Mouse (Mus musculus): ENCODE results near the gene Imp3. TPM values are rescaled to one million over a fixed set of nuclear protein-coding genes. Genes with fewer than 3 reads are reported as not detected.

The Imp3 gene
- polyA plus RNA-seq, 1 experiment from 2014 or later: 69.6 TPM

GRCm38 (mm10) chr9:56973960-56974524 is 36.8 kb downstream of the Imp3 start:
- DNase-seq (no peak), ATAC-seq (ENCODE audit: insufficient read depth) (no peak)
- no peaks in the 10 kb centered on the region for H3K4me1 ChIP-seq (ENCODE audit: insufficient read depth)
- no peak overlapping the region for H3K4me3 ChIP-seq (ENCODE audit: low read depth, low read length)
- H3K9ac ChIP-seq: no peak overlapping the region
- WGBS: 77% methylated on average over 8 of the region's 8 CpGs
- no peak for TF ChIP-seq CTCF (IDR thresholded peaks at IDR 0.05; ENCODE audit: low read depth)
- no peaks in the 10 kb centered on the region for H3K9me3 ChIP-seq (ENCODE audit: low read depth, low read length)
- H3K4me2 ChIP-seq: no peak overlapping the region
- H3K27ac ChIP-seq (ENCODE audit: low read depth): no peak overlapping the region
- peaks cover 8% of the 10 kb centered on the region; the same call in 1 of the 2 replicates for H3K36me3 ChIP-seq (ENCODE audit: insufficient read depth)
- no peaks in the 10 kb centered on the region for H3K27me3 ChIP-seq (ENCODE audit: insufficient read depth, low read length)

GRCm38 (mm10) chr9:56975199-56975598 is 37.9 kb downstream of the Imp3 start:
- Histone ChIP-seq H3K4me1 (ENCODE audit: insufficient read depth) (no peaks in the 10 kb centered on the region), H3K9me3 (ENCODE audit: low read depth, low read length) (no peaks in the 10 kb centered on the region), H3K4me2 (no peak overlapping the region), H3K27me3 (ENCODE audit: insufficient read depth, low read length) (no peaks in the 10 kb centered on the region), H3K9ac (no peak overlapping the region), H3K36me3 (ENCODE audit: insufficient read depth) (peaks cover 15% of the 10 kb centered on the region; the same call in 1 of the 2 replicates), H3K4me3 (ENCODE audit: low read depth, low read length) (no peak overlapping the region), H3K27ac (ENCODE audit: low read depth) (no peak overlapping the region)
- 66% methylated on average over 3 of the region's 3 CpGs for WGBS
- ATAC-seq (ENCODE audit: insufficient read depth) (no peak), DNase-seq (no peak)
- no peak for TF ChIP-seq CTCF (IDR thresholded peaks at IDR 0.05; ENCODE audit: low read depth)

- ATAC-seq (ENCODE audit: insufficient read depth) (no peak), DNase-seq (no peak)
- H3K27me3 ChIP-seq (ENCODE audit: insufficient read depth, low read length): no peaks in the 10 kb centered on the region
- H3K27ac ChIP-seq (ENCODE audit: low read depth): no peak overlapping the region
- no peak overlapping the region for H3K9ac ChIP-seq
- no peak overlapping the region for H3K4me2 ChIP-seq
- WGBS: 88% methylated on average over 6 of the region's 6 CpGs
- no peaks in the 10 kb centered on the region for H3K4me1 ChIP-seq (ENCODE audit: insufficient read depth)
- peaks cover 26% of the 10 kb centered on the region; the same call in 1 of the 2 replicates for H3K36me3 ChIP-seq (ENCODE audit: insufficient read depth)
- TF ChIP-seq CTCF (IDR thresholded peaks at IDR 0.05; ENCODE audit: low read depth): no peak
- H3K9me3 ChIP-seq (ENCODE audit: low read depth, low read length): no peaks in the 10 kb centered on the region
- H3K4me3 ChIP-seq (ENCODE audit: low read depth, low read length): no peak overlapping the region
Measured at GRCm38 (mm10) chr9:56980186-56980585, 42.9 kb downstream of the Imp3 start.

- Histone ChIP-seq H3K9me3 (ENCODE audit: low read depth, low read length) (no peaks in the 10 kb centered on the region), H3K27ac (ENCODE audit: low read depth) (no peak overlapping the region), H3K36me3 (ENCODE audit: insufficient read depth) (peaks cover 26% of the 10 kb centered on the region; the same call in 1 of the 2 replicates), H3K27me3 (ENCODE audit: insufficient read depth, low read length) (no peaks in the 10 kb centered on the region), H3K9ac (no peak overlapping the region), H3K4me1 (ENCODE audit: insufficient read depth) (no peaks in the 10 kb centered on the region), H3K4me2 (no peak overlapping the region), H3K4me3 (ENCODE audit: low read depth, low read length) (no peak overlapping the region)
- DNase-seq (no peak), ATAC-seq (ENCODE audit: insufficient read depth) (no peak)
- 72% methylated on average over 1 of the region's 1 CpGs for WGBS
- no peak for TF ChIP-seq CTCF (IDR thresholded peaks at IDR 0.05; ENCODE audit: low read depth)
Measured at GRCm38 (mm10) chr9:56981502-56981901, 44.2 kb downstream of the Imp3 start.

Other genes starting within 250 kb of the Imp3 start
- gene Lingo1, start 141.0 kb upstream of the Imp3 start, polyA plus RNA-seq (2014; fragmentation: Nextera tagmentation; extraction: Ambion mirVana): 4.7 and 4.8 TPM in 2 replicates
- 0.23 and 1.1 TPM in 2 replicates for gene Odf3l1, start 72.8 kb upstream of the Imp3 start, polyA plus RNA-seq (2014; fragmentation: Nextera tagmentation; extraction: Ambion mirVana)
- 12.3 and 13.9 TPM in 2 replicates for gene Cspg4, start 72.4 kb upstream of the Imp3 start, polyA plus RNA-seq (2014; fragmentation: Nextera tagmentation; extraction: Ambion mirVana)
- 7.8 and 9.5 TPM in 2 replicates for gene Snx33, start 9.1 kb upstream of the Imp3 start, polyA plus RNA-seq (2014; fragmentation: Nextera tagmentation; extraction: Ambion mirVana)
- gene Snupn, start 13.4 kb downstream of the Imp3 start, polyA plus RNA-seq (2014; fragmentation: Nextera tagmentation; extraction: Ambion mirVana): 23.2 and 24.2 TPM in 2 replicates
- 39.5 and 40.9 TPM in 2 replicates for gene Ptpn9, start 57.4 kb downstream of the Imp3 start, polyA plus RNA-seq (2014; fragmentation: Nextera tagmentation; extraction: Ambion mirVana)
- gene Sin3a, start 134.6 kb downstream of the Imp3 start, polyA plus RNA-seq (2014; fragmentation: Nextera tagmentation; extraction: Ambion mirVana): 49.2 and 52.1 TPM in 2 replicates
- 44.2 and 45.2 TPM in 2 replicates for gene Man2c1, start 193.2 kb downstream of the Imp3 start, polyA plus RNA-seq (2014; fragmentation: Nextera tagmentation; extraction: Ambion mirVana)
- gene Neil1, start 210.8 kb downstream of the Imp3 start, polyA plus RNA-seq (2014; fragmentation: Nextera tagmentation; extraction: Ambion mirVana): 5.9 and 7.1 TPM in 2 replicates
- 78.5 and 79.2 TPM in 2 replicates for gene Commd4, start 220.9 kb downstream of the Imp3 start, polyA plus RNA-seq (2014; fragmentation: Nextera tagmentation; extraction: Ambion mirVana)